Mouse (Mus musculus) thymus, adult 2 months (tissue): Measurements from ENCODE around the gene Sox4.

Experiments
- CTCF ChIP-seq: fragments of 200-500 bp; IDR thresholded peaks from 2 replicates; pipeline ENCODE4 v1.5.1; 2012; ENCODE audit warnings: mild to moderate bottlenecking, control low read depth, low read length, moderate library complexity, borderline replicate concordance; ENCODE audit not compliant: control insufficient read depth, poor library complexity, insufficient read depth; ENCODE audit errors: extremely low read depth
- POLR2A ChIP-seq: fragments of 200-500 bp; IDR thresholded peaks from 2 replicates; pipeline ENCODE4 v1.6.1; 2012; ENCODE audit warnings: mild to moderate bottlenecking, low read length, control low read depth, moderate library complexity; ENCODE audit not compliant: control insufficient read depth, poor library complexity, insufficient read depth; ENCODE audit errors: extremely low read depth

GRCm38 (mm10) chr13:28974597-28974996 lies 21.1 kb upstream of the Sox4 start:
- TF ChIP-seq POLR2A (no peak), CTCF (no peak)
